Mouse (Mus musculus) left cerebral cortex, postnatal 10 days (tissue): ENCODE results near the gene BC005561. TPM values are rescaled to one million over a fixed set of nuclear protein-coding genes. Genes with fewer than 3 reads are reported as not detected.
A peak's percentile ranks its signal among the peaks of the same experiment; 100 is the strongest.
"Not testable (repeated sequence)": the region's sequence is repeated elsewhere in the genome, so short reads cannot be mapped to it uniquely, and the experiment has no call there.

Experiments used
- DNase-seq, 2 experiments: peaks; one replicate each; pipeline ENCODE4 v3.0.0; 2021 to 2022; ENCODE audit warnings: low spot score in 2 of 2, mixed read lengths in 1 of 2; ENCODE audit errors: extremely low spot score in 1 of 2
- intact Hi-C: fragments of 180-260 bp; cut with DNase I; formaldehyde crosslinking; loops from one replicate; pipeline ENCODE4 v1.15.1; 2025
- total RNA-seq, 2 experiments: library from RNA; stranded (reverse); gene quantifications; 2 replicates each; pipeline ENCODE4 v1.2.3; 2021

Gene BC005561
- total RNA-seq, 2 experiments from 2014 or later, result 13.6 to 15.3 TPM

- DNase-seq, intact Hi-C loops: not testable (repeated sequence)
Observed at GRCm38 (mm10) chr5:104568079-104568478, 59.9 kb downstream of the BC005561 start.

GRCm38 (mm10) chr5:104570766-104571165 lies 62.6 kb downstream of the BC005561 start:
- intact Hi-C loops, result no loop called here
- DNase-seq, result peak; percentile 29 to 79

GRCm38 (mm10) chr5:104571282-104571921 lies 63.2 kb downstream of the BC005561 start:
- DNase-seq, result peak; percentile 87 to 95
- intact Hi-C loops, result not testable (repeated sequence)

Other genes with a start within 250 kb of the BC005561 start
- gene Ibsp, start 209.2 kb upstream of the BC005561 start, total RNA-seq, result under 1 TPM; 0.49 to 0.90 TPM
- not detected for gene Mepe, start 183.0 kb upstream of the BC005561 start, total RNA-seq
- gene Spp1, start 73.2 kb upstream of the BC005561 start, total RNA-seq, result 10 to 100 TPM in 1 of 2 experiments, 1 to 10 TPM in 1; 6.9 to 10.1 TPM
- gene Pkd2, start 48.9 kb upstream of the BC005561 start, total RNA-seq, result 10 to 100 TPM; 24.8 to 25.7 TPM